Mouse (Mus musculus) liver, embryonic 14.5 days (tissue): Measurements from ENCODE around the gene Hmgcll1. TPM values are rescaled to one million over a fixed set of nuclear protein-coding genes. Genes with fewer than 3 reads are reported as not detected.
"Not testable (repeated sequence)": the region's sequence is repeated elsewhere in the genome, so short reads cannot be mapped to it uniquely, and the experiment has no call there.

ENCODE experiments used
- ATAC-seq: fragments of 200-750 bp; cut with Nextera tagmentation; 2 replicates; pipeline ENCODE4 v1.8.0; 2017; ENCODE audit warnings: moderate number of reproducible peaks, mild to moderate bottlenecking, moderate library complexity; ENCODE audit not compliant: insufficient read depth
- DNase-seq, 3 experiments: peaks; one replicate each; pipeline ENCODE4 v3.0.0-alpha.2; 2012 to 2013; ENCODE audit warnings: low read depth in 3 of 3, low spot score in 3 of 3
- H3K27ac ChIP-seq: fragments of 300-500 bp; sonication (generic); 2 replicates; pipeline ENCODE4 v1.5.1; 2014; ENCODE audit warnings: moderate library complexity, mild to moderate bottlenecking, control low read depth, inconsistent platforms
- H3K27me3 ChIP-seq: fragments of 300-500 bp; sonication (generic); 2 replicates; pipeline ENCODE4 v1.6.1; 2014; ENCODE audit warnings: mild to moderate bottlenecking, low read length, moderate library complexity; ENCODE audit not compliant: control insufficient read depth, insufficient read depth
- H3K36me3 ChIP-seq: fragments of 300-500 bp; sonication (generic); replicated peaks from 2 replicates; pipeline ENCODE4 v1.6.1; 2014; ENCODE audit warnings: low read depth; ENCODE audit not compliant: control insufficient read depth, insufficient read depth
- H3K4me1 ChIP-seq, 2 experiments: fragments of 200-500 bp in 1 of 2; fragments of 300-500 bp in 1 of 2; sonication (generic) in 1 of 2; replicated peaks; 2 replicates each; pipeline ENCODE4 v1.6.1; 2012 to 2014; ENCODE audit warnings: antibody characterized with exemption in 1 of 2, inconsistent platforms in 1 of 2, low read length in 1 of 2; ENCODE audit not compliant: control insufficient read depth in 2 of 2, insufficient read depth in 2 of 2
- H3K4me2 ChIP-seq: fragments of 300-500 bp; sonication (generic); 2 replicates; pipeline ENCODE4 v1.6.1; 2014; ENCODE audit warnings: low read depth, mild to moderate bottlenecking, control low read depth, moderate library complexity
- H3K4me3 ChIP-seq, 2 experiments: fragments of 200-500 bp in 1 of 2; fragments of 300-500 bp in 1 of 2; sonication (generic) in 1 of 2; 2 replicates each; pipeline ENCODE4 v1.5.1; 2012 to 2014; ENCODE audit warnings: low read depth in 2 of 2, low read length in 2 of 2, mild to moderate bottlenecking in 2 of 2, control low read depth in 1 of 2, inconsistent platforms in 1 of 2, moderate library complexity in 1 of 2; ENCODE audit not compliant: insufficient read depth in 1 of 2
- H3K9ac ChIP-seq: fragments of 300-500 bp; sonication (generic); replicated peaks from 2 replicates; pipeline ENCODE4 v1.6.1; 2014; ENCODE audit warnings: mild to moderate bottlenecking, control low read depth, moderate library complexity
- H3K9me3 ChIP-seq: fragments of 300-500 bp; sonication (generic); 2 replicates; pipeline ENCODE4 v1.6.1; 2016; ENCODE audit warnings: low read length, mixed read lengths; ENCODE audit not compliant: control insufficient read depth
- CTCF ChIP-seq: IDR thresholded peaks from 2 replicates; pipeline ENCODE4 v1.5.1; 2016; ENCODE audit warnings: antibody characterized with exemption, low read depth, control low read depth
- EP300 ChIP-seq: IDR thresholded peaks from 2 replicates; pipeline ENCODE4 v1.6.1; 2016; ENCODE audit warnings: antibody characterized with exemption, low read depth
- WGBS: fragments of 180-500 bp; shearing (Covaris S2); extraction: QIAGEN DNeasy Blood & Tissue Kit; methylation state at CpG from one replicate; pipeline ENCODE4 v1.1.7; 2014; ENCODE audit not compliant: insufficient replicate concordance; 5-methylcytosine and 5-hydroxymethylcytosine counted together
- polyA plus RNA-seq, 2 experiments: library from polyadenylated mRNA; depleted of rRNA in 1 of 2; stranded (reverse) in 1 of 2; unstranded in 1 of 2; fragments of >200 nt; fragmentation: Nextera tagmentation in 1 of 2; extraction: Ambion mirVana in 1 of 2; gene quantifications; 2 replicates each; pipeline versions ENCODE4 v1.2.1 to v1.2.3; 2012 to 2014

Gene Hmgcll1
- polyA plus RNA-seq, 2 experiments = 0.13 to 0.15 TPM

DNA sequence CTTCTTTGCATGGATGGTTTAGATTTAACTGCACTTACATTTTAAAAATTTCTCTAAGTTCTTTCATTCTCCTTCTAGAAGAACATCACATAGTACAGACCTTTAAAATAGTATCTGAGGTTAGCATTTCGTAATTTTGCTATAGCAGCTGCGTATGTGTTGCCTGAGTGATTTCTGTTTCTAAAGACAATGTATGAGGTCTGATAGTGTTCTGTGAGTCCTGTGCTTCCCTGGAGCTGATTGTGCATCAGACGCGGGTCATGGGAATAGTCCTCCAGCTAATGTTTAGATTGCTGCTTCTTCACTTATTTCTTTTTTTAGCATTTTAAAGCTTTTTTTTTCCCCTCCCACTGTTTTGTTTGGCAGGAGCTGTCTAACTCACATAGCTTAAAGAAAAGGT, 46.8 kb downstream of the Hmgcll1 start:
- H3K27ac ChIP-seq = no peak overlapping the region
- H3K9me3 ChIP-seq = no peaks in the 10 kb centered on the region
- H3K36me3 ChIP-seq = no peaks in the 10 kb centered on the region
- WGBS = 52% methylated on average over 4 of the region's 4 CpGs
- TF ChIP-seq CTCF = no peak
- TF ChIP-seq EP300 = no peak
- H3K4me1 ChIP-seq = no peaks in the 10 kb centered on the region
- no peak overlapping the region for H3K4me3 ChIP-seq
- no peaks in the 10 kb centered on the region for H3K27me3 ChIP-seq
- no peak for DNase-seq
- ATAC-seq = no peak
- H3K4me2 ChIP-seq = no peak overlapping the region
- H3K9ac ChIP-seq = no peak overlapping the region

DNA sequence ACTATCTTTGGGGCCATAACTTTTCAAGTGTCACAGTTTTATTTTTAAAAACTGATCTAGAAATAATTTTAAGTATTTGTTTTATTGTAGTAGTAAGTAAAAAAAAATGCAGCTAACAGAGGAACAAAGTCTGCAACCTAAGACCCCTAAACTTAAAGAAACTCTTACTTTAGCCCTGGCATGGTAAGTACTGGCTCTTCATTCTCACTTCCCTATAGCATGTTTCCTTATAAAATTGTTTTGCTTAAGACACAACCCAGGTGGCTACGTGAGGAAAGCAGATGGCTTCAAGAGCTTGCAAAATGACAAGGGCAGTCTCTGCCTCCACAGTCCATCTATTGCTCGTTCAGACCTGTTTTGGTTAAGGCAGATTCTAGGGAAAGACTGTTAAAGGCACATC, 49.5 kb downstream of the Hmgcll1 start:
- ATAC-seq (no peak), DNase-seq (no peak)
- no peaks in the 10 kb centered on the region for H3K27me3 ChIP-seq
- no peak overlapping the region for H3K4me2 ChIP-seq
- H3K9ac ChIP-seq = no peak overlapping the region
- no peaks in the 10 kb centered on the region for H3K9me3 ChIP-seq
- no peak overlapping the region for H3K27ac ChIP-seq
- TF ChIP-seq EP300 (no peak), CTCF (no peak)
- H3K4me1 ChIP-seq = no peaks in the 10 kb centered on the region
- H3K36me3 ChIP-seq = no peaks in the 10 kb centered on the region
- H3K4me3 ChIP-seq = no peak overlapping the region
- WGBS = 36% methylated on average over 2 of the region's 2 CpGs

DNA sequence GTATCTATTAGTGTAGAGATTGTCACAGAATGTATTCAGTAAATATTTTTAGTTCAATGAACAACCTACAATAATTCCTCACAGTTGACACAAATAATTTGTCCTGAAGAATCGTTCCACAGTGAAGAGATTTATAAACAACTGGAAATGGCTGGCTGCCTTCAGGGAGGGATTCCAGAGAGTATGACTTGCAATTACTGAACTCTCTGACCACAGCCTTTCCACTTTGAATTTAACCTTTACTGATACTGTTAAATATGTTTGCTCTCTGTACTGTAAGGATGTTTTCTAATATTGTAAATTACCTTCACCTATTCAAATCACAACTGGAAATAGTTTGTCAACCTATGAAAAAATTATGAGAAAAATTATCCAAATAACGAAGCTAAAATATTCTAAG, 76.9 kb downstream of the Hmgcll1 start:
- no peak overlapping the region for H3K27ac ChIP-seq
- TF ChIP-seq CTCF (no peak), EP300 (no peak)
- 40% methylated on average over 2 of the region's 2 CpGs for WGBS
- DNase-seq (no peak), ATAC-seq (no peak)
- H3K36me3 ChIP-seq = no peaks in the 10 kb centered on the region
- no peaks in the 10 kb centered on the region for H3K4me1 ChIP-seq
- no peak overlapping the region for H3K9ac ChIP-seq
- no peak overlapping the region for H3K4me2 ChIP-seq
- H3K4me3 ChIP-seq = no peak overlapping the region
- H3K27me3 ChIP-seq = no peaks in the 10 kb centered on the region
- no peaks in the 10 kb centered on the region for H3K9me3 ChIP-seq

DNA sequence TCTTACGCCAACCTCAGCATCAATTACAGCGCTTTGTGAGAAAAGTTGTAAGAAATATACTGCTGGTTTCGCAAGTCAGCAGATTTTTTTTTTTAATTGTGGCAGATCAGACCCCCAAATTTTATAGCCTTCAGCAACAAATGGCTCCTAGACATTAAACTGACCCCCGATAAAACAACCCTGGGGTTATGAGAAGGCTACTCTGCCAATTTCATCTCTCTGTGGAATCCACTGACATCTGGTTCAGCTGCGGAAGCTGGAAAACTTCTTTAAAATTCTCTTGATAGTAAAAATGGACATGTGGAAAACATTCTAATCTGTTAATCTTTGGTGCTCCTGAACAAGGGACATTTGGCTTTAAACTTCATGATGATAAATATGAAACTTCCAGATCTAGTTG, 82.6 kb downstream of the Hmgcll1 start:
- Histone ChIP-seq H3K27me3 (no peaks in the 10 kb centered on the region), H3K9me3 (no peaks in the 10 kb centered on the region), H3K4me2 (no peak overlapping the region), H3K27ac (no peak overlapping the region), H3K36me3 (no peaks in the 10 kb centered on the region), H3K4me1 (no peaks in the 10 kb centered on the region), H3K9ac (no peak overlapping the region), H3K4me3 (no peak overlapping the region)
- TF ChIP-seq CTCF (no peak), EP300 (no peak)
- DNase-seq (no peak), ATAC-seq (no peak)
- WGBS = 74% methylated on average over 5 of the region's 5 CpGs

DNA sequence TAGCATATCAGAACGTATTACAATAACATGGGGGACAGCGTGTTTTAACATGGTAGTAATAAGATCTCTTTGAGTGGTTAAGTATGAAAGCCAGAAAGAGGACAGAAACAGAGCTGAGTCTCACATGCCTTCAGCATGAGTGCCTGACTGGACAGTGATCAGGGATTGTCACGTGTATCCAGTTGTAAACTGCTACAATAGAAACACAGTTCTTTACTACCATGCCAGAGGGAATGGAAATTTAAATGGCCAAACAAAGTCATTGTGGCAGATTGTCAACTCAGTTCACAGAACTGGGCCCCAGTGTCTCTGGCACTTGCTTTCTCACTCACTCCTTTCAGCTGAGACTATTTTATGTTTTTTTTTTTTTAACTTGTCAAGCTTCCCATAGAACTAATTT, 85.3 kb downstream of the Hmgcll1 start:
- WGBS = 65% methylated on average over 3 of the region's 3 CpGs

DNA sequence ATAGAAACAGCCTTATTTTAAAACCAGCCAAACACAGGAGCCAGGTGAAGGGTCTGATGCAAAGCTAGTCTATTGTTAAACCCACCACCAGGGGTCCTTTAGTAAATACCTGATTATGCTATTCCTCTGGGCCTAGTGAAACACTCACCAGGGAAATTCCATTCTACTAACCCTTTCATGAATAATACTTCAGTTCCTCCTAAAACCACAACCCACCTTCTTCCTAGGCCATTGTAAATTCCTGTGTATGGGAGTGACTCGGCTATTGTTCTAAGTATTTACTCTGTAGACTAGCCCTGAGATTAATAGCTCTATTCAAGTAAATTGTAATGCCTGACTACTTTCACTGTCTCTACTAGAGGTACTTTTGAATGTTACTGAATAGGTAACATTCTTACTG, 89.8 kb downstream of the Hmgcll1 start:
- not testable (repeated sequence) for H3K4me3 ChIP-seq, ATAC-seq, H3K9ac ChIP-seq, DNase-seq, H3K9me3 ChIP-seq, H3K36me3 ChIP-seq, H3K4me2 ChIP-seq, H3K27ac ChIP-seq, H3K27me3 ChIP-seq, H3K4me1 ChIP-seq
- 57% methylated on average over 1 of the region's 1 CpGs for WGBS

More for the DNA sequence above, 85.3 kb downstream of the Hmgcll1 start:
- Histone ChIP-seq H3K9me3 (no peaks in the 10 kb centered on the region), H3K27ac (no peak overlapping the region), H3K36me3 (no peaks in the 10 kb centered on the region), H3K27me3 (no peaks in the 10 kb centered on the region), H3K4me3 (no peak overlapping the region), H3K9ac (no peak overlapping the region), H3K4me2 (no peak overlapping the region), H3K4me1 (no peaks in the 10 kb centered on the region)
- ATAC-seq = no peak
- TF ChIP-seq CTCF = no peak
- TF ChIP-seq EP300 = no peak
- no peak for DNase-seq
